Mouse (Mus musculus): ENCODE measurements around the gene Sema4f. TPM values are rescaled to one million over a fixed set of nuclear protein-coding genes. Genes with fewer than 3 reads are reported as not detected.

Gene Sema4f
- total RNA-seq (2023) = 31.7 TPM

DNA sequence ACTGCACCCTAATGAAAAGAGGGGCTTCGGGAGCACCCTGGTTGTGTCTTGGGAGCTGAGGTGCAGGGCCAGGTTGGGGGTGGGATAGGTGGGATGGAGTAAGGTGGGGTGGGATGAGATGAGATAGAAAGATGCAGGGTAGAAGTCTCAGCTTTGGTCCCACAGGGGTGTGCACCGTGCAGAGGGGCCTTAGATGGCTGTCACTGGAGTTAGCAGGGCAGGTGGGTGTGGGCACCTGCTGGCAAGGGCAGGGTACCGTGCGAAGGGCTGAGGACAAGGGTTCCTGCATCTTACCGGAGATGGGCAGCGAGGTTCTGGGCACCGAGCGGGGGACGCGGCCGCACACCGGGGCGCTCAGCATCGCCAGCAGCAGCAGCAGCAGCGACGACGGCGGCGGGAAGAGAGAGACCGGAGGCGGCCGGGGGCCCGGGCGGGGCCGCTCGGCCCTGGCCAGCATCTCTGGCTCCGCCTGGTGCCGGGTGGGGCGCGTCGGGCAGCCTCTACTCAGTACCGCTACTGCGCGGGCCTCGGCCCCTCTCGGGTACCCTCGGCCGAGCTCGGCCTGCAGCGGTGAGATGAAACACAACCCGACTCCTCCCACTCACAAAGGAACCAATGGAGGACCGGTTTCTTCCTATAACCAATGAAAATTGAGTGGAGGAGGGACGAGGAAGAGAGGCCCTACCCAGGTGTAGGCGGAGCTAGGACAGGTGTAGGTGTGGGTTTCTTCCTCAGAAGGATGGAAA lies at the start of gene Sema4f:
Sema4f (minus strand) TSS at position 603 of the 746 bp plus-strand sequence.

GRCm38 (mm10) chr6:82946651-82947050 lies 7.1 kb upstream of the Sema4f start, which contains the start of gene M1ap:
Gene M1ap (plus strand): TSS chr6:82946902.

Other genes starting within 250 kb of the Sema4f start
- gene Pole4, start 234.4 kb downstream of the Sema4f start, total RNA-seq (2023) = 81.8 TPM
- 6.2 TPM for gene Hk2, start 165.3 kb downstream of the Sema4f start, total RNA-seq (2023)
- gene M1ap, start 7.1 kb upstream of the Sema4f start, total RNA-seq (2023) = not detected
- 20.4 TPM for gene Dok1, start 93.7 kb upstream of the Sema4f start, total RNA-seq (2023)
- gene Loxl3, start 94.4 kb upstream of the Sema4f start, total RNA-seq (2023) = not detected
- 325 TPM for gene Aup1, start 114.8 kb upstream of the Sema4f start, total RNA-seq (2023)
- 27.9 TPM for gene Htra2, start 115.5 kb upstream of the Sema4f start, total RNA-seq (2023)
- gene Dqx1, start 118.1 kb upstream of the Sema4f start, total RNA-seq (2023) = 15.2 TPM
- gene Tlx2, start 130.5 kb upstream of the Sema4f start, total RNA-seq (2023) = not detected
- gene Pcgf1, start 138.1 kb upstream of the Sema4f start, total RNA-seq (2023) = 32.1 TPM
- not detected for gene Lbx2, start 146.6 kb upstream of the Sema4f start, total RNA-seq (2023)
- gene Ccdc142, start 161.8 kb upstream of the Sema4f start, total RNA-seq (2023) = 16.0 TPM
- 9.5 TPM for gene Gm42688, start 161.8 kb upstream of the Sema4f start, total RNA-seq (2023)
- gene Mrpl53, start 169.3 kb upstream of the Sema4f start, total RNA-seq (2023) = 28.5 TPM
- gene Mogs, start 175.7 kb upstream of the Sema4f start, total RNA-seq (2023) = 33.9 TPM
- gene Wbp1, start 181.8 kb upstream of the Sema4f start, total RNA-seq (2023) = 42.7 TPM
- gene Ino80b, start 185.7 kb upstream of the Sema4f start, total RNA-seq (2023) = 33.8 TPM
- gene Rtkn, start 195.7 kb upstream of the Sema4f start, total RNA-seq (2023) = not detected
- gene Wdr54, start 216.6 kb upstream of the Sema4f start, total RNA-seq (2023) = not detected
- not detected for gene 1700003E16Rik, start 216.6 kb upstream of the Sema4f start, total RNA-seq (2023)
- gene Dctn1, start 226.2 kb upstream of the Sema4f start, total RNA-seq (2023) = 103 TPM

Measured in CD8-positive naive resting alpha-beta T cell, adult 57 days (primary cell).